Mouse (Mus musculus) megakaryocyte, embryonic 14.5 days (primary cell): Measurements from ENCODE around the gene Dact2.

Source experiments
- FLI1 ChIP-seq: IDR thresholded peaks from 2 replicates; pipeline ENCODE4 v1.6.1; 2012; ENCODE audit warnings: low read length, inconsistent platforms, mixed read lengths
- GATA1 ChIP-seq: IDR thresholded peaks from 3 replicates; pipeline ENCODE4 v1.6.1; 2012; ENCODE audit warnings: mixed read lengths, low read length, inconsistent platforms, borderline replicate concordance

- TF ChIP-seq GATA1 (no peak), FLI1 (no peak)
Observed at GRCm38 (mm10) chr17:14244195-14244965, 40.3 kb upstream of the Dact2 start.
